Mouse (Mus musculus) forebrain, embryonic 10.5 days (tissue): ENCODE data around the gene Tmem200a. TPM values are rescaled to one million over a fixed set of nuclear protein-coding genes. Genes with fewer than 3 reads are reported as not detected.

ENCODE experiments used
- DNase-seq: peaks from one replicate; pipeline ENCODE4 v3.0.0-alpha.2; 2017; ENCODE audit warnings: low spot score; ENCODE audit errors: extremely low spot score
- H3K27ac ChIP-seq: fragments of 300-500 bp; sonication (generic); 2 replicates; pipeline ENCODE4 v1.5.1; 2016; ENCODE audit warnings: mild to moderate bottlenecking
- H3K27me3 ChIP-seq: fragments of 300-500 bp; sonication (generic); 2 replicates; pipeline ENCODE4 v1.6.1; 2016; ENCODE audit warnings: mild to moderate bottlenecking; ENCODE audit not compliant: poor library complexity, severe bottlenecking
- H3K36me3 ChIP-seq: fragments of 300-500 bp; sonication (generic); replicated peaks from 2 replicates; pipeline ENCODE4 v1.6.1; 2016; ENCODE audit warnings: mild to moderate bottlenecking, moderate library complexity
- H3K4me1 ChIP-seq: fragments of 300-500 bp; sonication (generic); 2 replicates; pipeline ENCODE4 v1.6.1; 2016
- H3K4me3 ChIP-seq: fragments of 300-500 bp; sonication (generic); 2 replicates; pipeline ENCODE4 v1.5.1; 2016; ENCODE audit warnings: mild to moderate bottlenecking, moderate library complexity
- H3K9me3 ChIP-seq: fragments of 300-500 bp; sonication (generic); 2 replicates; pipeline ENCODE4 v1.6.1; 2016; ENCODE audit warnings: mild to moderate bottlenecking, moderate library complexity
- WGBS: fragments of 180-500 bp; shearing (Covaris S2); methylation state at CpG from one replicate; pipeline ENCODE4 v1.1.7; 2016; 5-methylcytosine and 5-hydroxymethylcytosine counted together
- polyA plus RNA-seq: library from polyadenylated mRNA; unstranded; fragments of >200 nt; fragmentation: Nextera tagmentation; extraction: Ambion mirVana; gene quantifications from 2 replicates; pipeline ENCODE4 v1.2.1, GENCODE M21; 2016

Gene Tmem200a
- 1.9 and 4.9 TPM in 2 replicates for polyA plus RNA-seq

GRCm38 (mm10) chr10:26078521-26079142, at the start of gene Tmem200a:
Gene Tmem200a (minus strand): TSS chr10:26079052.
- H3K4me3 ChIP-seq = peak within 1 kb of the TSS; percentile 68
- peaks cover 13% of the 10 kb centered on the region for H3K4me1 ChIP-seq
- H3K27me3 ChIP-seq = peaks cover 34% of the 10 kb centered on the region
- WGBS = under 1% methylated on average over 46 of the region's 46 CpGs
- no peaks in the 10 kb centered on the region for H3K9me3 ChIP-seq
- H3K36me3 ChIP-seq = no peaks in the 10 kb centered on the region
- H3K27ac ChIP-seq = peak within 1 kb of the TSS; percentile 82
- DNase-seq = peak; percentile 80

GRCm38 (mm10) chr10:26119822-26120183, 41.0 kb upstream of the Tmem200a start:
- no peak for DNase-seq
- Histone ChIP-seq H3K4me3 (no peak overlapping the region), H3K36me3 (no peaks in the 10 kb centered on the region), H3K4me1 (no peaks in the 10 kb centered on the region), H3K27ac (no peak overlapping the region), H3K9me3 (no peaks in the 10 kb centered on the region), H3K27me3 (no peaks in the 10 kb centered on the region)
- 68% methylated on average over 1 of the region's 1 CpGs for WGBS

- no peaks in the 10 kb centered on the region for H3K36me3 ChIP-seq
- WGBS = 91% methylated on average over 6 of the region's 6 CpGs
- no peaks in the 10 kb centered on the region for H3K4me1 ChIP-seq
- no peaks in the 10 kb centered on the region for H3K9me3 ChIP-seq
- H3K27ac ChIP-seq = no peak overlapping the region
- no peaks in the 10 kb centered on the region for H3K27me3 ChIP-seq
- no peak overlapping the region for H3K4me3 ChIP-seq
- DNase-seq = no peak
Observed at GRCm38 (mm10) chr10:26119067-26119821, 40.4 kb upstream of the Tmem200a start.

- Histone ChIP-seq H3K27me3 (no peaks in the 10 kb centered on the region), H3K4me1 (no peaks in the 10 kb centered on the region), H3K36me3 (no peaks in the 10 kb centered on the region), H3K4me3 (no peak overlapping the region), H3K9me3 (no peaks in the 10 kb centered on the region), H3K27ac (no peak overlapping the region)
- no peak for DNase-seq
- WGBS = 91% methylated on average over 4 of the region's 4 CpGs
Observed at GRCm38 (mm10) chr10:26114409-26114808, 35.6 kb upstream of the Tmem200a start.

GRCm38 (mm10) chr10:26103330-26103982, 24.6 kb upstream of the Tmem200a start:
- DNase-seq = no peak

GRCm38 (mm10) chr10:26082081-26082480, 3.2 kb upstream of the Tmem200a start:
- Histone ChIP-seq H3K27ac (no peak overlapping the region), H3K27me3 (peaks cover 19% of the 10 kb centered on the region), H3K4me3 (no peak overlapping the region), H3K4me1 (peaks cover 13% of the 10 kb centered on the region), H3K9me3 (no peaks in the 10 kb centered on the region), H3K36me3 (no peaks in the 10 kb centered on the region)
- no peak for DNase-seq
- WGBS = 69% methylated on average over 4 of the region's 4 CpGs

More at GRCm38 (mm10) chr10:26103330-26103982, 24.6 kb upstream of the Tmem200a start:
- 82% methylated on average over 3 of the region's 3 CpGs for WGBS
- H3K4me1 ChIP-seq = no peaks in the 10 kb centered on the region
- no peaks in the 10 kb centered on the region for H3K27me3 ChIP-seq
- H3K9me3 ChIP-seq = no peaks in the 10 kb centered on the region
- H3K27ac ChIP-seq = no peak overlapping the region
- no peak overlapping the region for H3K4me3 ChIP-seq
- no peaks in the 10 kb centered on the region for H3K36me3 ChIP-seq

- Histone ChIP-seq H3K27ac (no peak overlapping the region), H3K9me3 (no peaks in the 10 kb centered on the region), H3K4me3 (no peak overlapping the region), H3K36me3 (no peaks in the 10 kb centered on the region), H3K27me3 (peaks cover 34% of the 10 kb centered on the region), H3K4me1 (peaks cover 13% of the 10 kb centered on the region)
- WGBS = 86% methylated on average over 3 of the region's 3 CpGs
- DNase-seq = no peak
Observed at GRCm38 (mm10) chr10:26079678-26080077, 826 bp upstream of the Tmem200a start.

GRCm38 (mm10) chr10:26077671-26078481, 976 bp downstream of the Tmem200a start, which contains the start of gene Gm9767:
Gene Gm9767 (plus strand): TSS chr10:26078255.
- Histone ChIP-seq H3K27me3 (peaks cover 34% of the 10 kb centered on the region), H3K27ac (peak within 1 kb of the TSS; percentile 82), H3K4me1 (peaks cover 13% of the 10 kb centered on the region), H3K9me3 (no peaks in the 10 kb centered on the region), H3K4me3 (peak within 1 kb of the TSS; percentile 68), H3K36me3 (no peaks in the 10 kb centered on the region)
- 2% methylated on average over 52 of the region's 52 CpGs for WGBS
- peak; percentile 31 for DNase-seq

DNA sequence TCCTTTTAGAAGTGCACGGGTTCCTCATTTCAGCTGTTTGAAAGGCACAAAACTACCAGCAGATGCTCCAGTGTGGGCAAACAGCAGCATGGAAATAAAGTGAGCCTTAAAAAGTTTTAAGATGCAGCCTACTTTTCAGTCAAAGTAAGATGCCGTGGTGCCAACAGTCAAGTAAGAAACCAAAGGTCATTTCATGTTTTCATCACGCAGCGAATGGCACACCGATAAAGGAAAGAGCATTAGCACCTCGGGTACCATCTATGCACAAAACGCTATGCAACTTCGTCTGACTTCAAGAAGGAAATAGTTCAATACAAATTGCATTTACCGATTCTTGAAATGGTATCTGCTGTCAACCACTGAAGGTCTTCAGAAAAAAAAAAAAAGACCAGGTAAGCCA, 1.9 kb downstream of the Tmem200a start:
- Histone ChIP-seq H3K27me3 (peaks cover 34% of the 10 kb centered on the region), H3K4me3 (no peak overlapping the region), H3K36me3 (no peaks in the 10 kb centered on the region), H3K9me3 (no peaks in the 10 kb centered on the region), H3K27ac (no peak overlapping the region), H3K4me1 (peaks cover 13% of the 10 kb centered on the region)
- DNase-seq = no peak
- 88% methylated on average over 9 of the region's 9 CpGs for WGBS

- H3K36me3 ChIP-seq = no peaks in the 10 kb centered on the region
- no peaks in the 10 kb centered on the region for H3K4me1 ChIP-seq
- WGBS = 87% methylated on average over 5 of the region's 5 CpGs
- DNase-seq = no peak
- H3K9me3 ChIP-seq = peaks cover 3% of the 10 kb centered on the region; the same call in 1 of the 2 replicates
- no peak overlapping the region for H3K27ac ChIP-seq
- no peak overlapping the region for H3K4me3 ChIP-seq
- peaks cover 14% of the 10 kb centered on the region for H3K27me3 ChIP-seq
Observed at GRCm38 (mm10) chr10:26071986-26072385, 6.9 kb downstream of the Tmem200a start.

GRCm38 (mm10) chr10:26063071-26063470, 15.8 kb downstream of the Tmem200a start:
- no peaks in the 10 kb centered on the region for H3K36me3 ChIP-seq
- no peak overlapping the region for H3K27ac ChIP-seq
- no peaks in the 10 kb centered on the region for H3K4me1 ChIP-seq
- no peak for DNase-seq
- peaks cover 2% of the 10 kb centered on the region; the same call in 1 of the 2 replicates for H3K9me3 ChIP-seq
- WGBS = 91% methylated on average over 4 of the region's 4 CpGs
- no peak overlapping the region for H3K4me3 ChIP-seq
- no peaks in the 10 kb centered on the region for H3K27me3 ChIP-seq

DNA sequence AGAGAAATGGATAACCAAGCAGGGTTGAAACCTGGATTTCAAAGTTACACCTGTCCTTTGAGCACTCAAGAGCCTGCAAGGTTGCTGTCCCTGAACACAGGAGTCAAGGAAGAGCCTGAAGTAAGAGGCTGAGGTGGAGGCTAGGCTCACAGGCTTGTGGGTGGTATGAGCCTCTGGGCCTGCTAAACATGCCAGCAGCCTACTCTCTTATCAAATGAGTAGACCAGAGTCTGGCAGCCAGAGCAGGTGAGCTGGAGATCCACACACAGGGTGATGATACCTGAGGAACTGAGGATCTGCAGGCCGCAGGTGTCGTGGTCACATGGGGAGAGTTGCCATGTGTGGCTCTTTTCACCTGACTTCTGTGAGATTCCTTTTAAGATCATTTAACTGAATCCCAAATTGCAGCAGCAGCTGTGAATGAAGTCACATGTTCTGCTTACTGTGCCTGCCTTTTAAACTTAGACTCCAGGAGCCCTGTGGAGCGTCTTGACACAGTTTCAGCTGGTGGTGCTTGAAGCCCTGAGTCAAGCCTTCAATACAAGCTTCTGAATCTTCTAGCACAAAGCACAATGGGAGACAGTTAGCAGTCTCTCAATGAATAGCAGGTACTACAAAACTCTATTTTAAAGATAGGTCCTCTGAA, 19.1 kb downstream of the Tmem200a start:
- H3K9me3 ChIP-seq = no peaks in the 10 kb centered on the region
- H3K36me3 ChIP-seq = no peaks in the 10 kb centered on the region
- H3K4me1 ChIP-seq = no peaks in the 10 kb centered on the region
- no peak overlapping the region for H3K27ac ChIP-seq
- WGBS = 92% methylated on average over 3 of the region's 3 CpGs
- no peaks in the 10 kb centered on the region for H3K27me3 ChIP-seq
- no peak overlapping the region for H3K4me3 ChIP-seq
- DNase-seq = no peak
